Mouse (Mus musculus) midbrain, postnatal 0 days (tissue): ENCODE results near the gene Ltb. TPM values are rescaled to one million over a fixed set of nuclear protein-coding genes. Genes with fewer than 3 reads are reported as not detected.

Source experiments
- ATAC-seq: fragments of 200-750 bp; cut with Nextera tagmentation; 2 replicates; pipeline ENCODE4 v1.8.0; 2017; ENCODE audit warnings: moderate number of reproducible peaks, mild to moderate bottlenecking, moderate TSS enrichment, moderate library complexity; ENCODE audit not compliant: low FRiP score
- DNase-seq: peaks from one replicate; pipeline ENCODE4 v3.0.0-alpha.2; 2015; ENCODE audit warnings: low spot score
- H3K27ac ChIP-seq: fragments of 300-500 bp; sonication (generic); 2 replicates; pipeline ENCODE4 v1.5.1; 2014; ENCODE audit warnings: low read depth, mild to moderate bottlenecking, low read length, mixed read lengths
- H3K27me3 ChIP-seq: fragments of 300-500 bp; sonication (generic); 2 replicates; pipeline ENCODE4 v1.6.1; 2014; ENCODE audit warnings: low read length, control low read depth, mixed read lengths; ENCODE audit not compliant: insufficient read depth
- H3K36me3 ChIP-seq: fragments of 300-500 bp; sonication (generic); 2 replicates; pipeline ENCODE4 v1.6.1; 2014; ENCODE audit warnings: low read length, control low read depth, mixed read lengths; ENCODE audit not compliant: insufficient read depth
- H3K4me1 ChIP-seq: fragments of 300-500 bp; sonication (generic); 2 replicates; pipeline ENCODE4 v1.6.1; 2014; ENCODE audit warnings: mild to moderate bottlenecking, control low read depth, antibody characterized with exemption, low read length, mixed read lengths; ENCODE audit not compliant: insufficient read depth
- H3K4me2 ChIP-seq: fragments of 300-500 bp; sonication (generic); 2 replicates; pipeline ENCODE4 v1.6.1; 2014; ENCODE audit warnings: low read depth, mild to moderate bottlenecking, low read length, mixed read lengths; ENCODE audit not compliant: poor library complexity, severe bottlenecking
- H3K4me3 ChIP-seq: fragments of 300-500 bp; sonication (generic); 2 replicates; pipeline ENCODE4 v1.5.1; 2014; ENCODE audit warnings: low read depth, mild to moderate bottlenecking, low read length, moderate library complexity
- H3K9ac ChIP-seq: fragments of 300-500 bp; sonication (generic); replicated peaks from 2 replicates; pipeline ENCODE4 v1.6.1; 2014; ENCODE audit warnings: mild to moderate bottlenecking, low read length, moderate library complexity, mixed read lengths; ENCODE audit not compliant: poor library complexity, severe bottlenecking
- H3K9me3 ChIP-seq: fragments of 300-500 bp; sonication (generic); 2 replicates; pipeline ENCODE4 v1.6.1; 2016; ENCODE audit warnings: low read length, control low read depth
- CTCF ChIP-seq: IDR thresholded peaks from 2 replicates; pipeline ENCODE4 v1.5.1; 2016; ENCODE audit warnings: antibody characterized with exemption, mild to moderate bottlenecking
- WGBS: fragments of 180-500 bp; shearing (Covaris S2); extraction: QIAGEN DNeasy Blood & Tissue Kit; methylation state at CpG from one replicate; pipeline ENCODE4 v1.1.7; 2014; 5-methylcytosine and 5-hydroxymethylcytosine counted together
- polyA plus RNA-seq: library from polyadenylated mRNA; unstranded; fragments of >200 nt; fragmentation: Nextera tagmentation; extraction: Ambion mirVana; gene quantifications from 2 replicates; pipeline ENCODE4 v1.2.1, GENCODE M21; 2015
- total RNA-seq: library from RNA; depleted of rRNA; stranded (reverse); fragments of >200 nt; gene quantifications from 2 replicates; pipeline ENCODE4 v1.2.3, GENCODE M21; 2014; rRNA removed

Ltb gene
- total RNA-seq (1.4 and 2.1 TPM in 2 replicates), polyA plus RNA-seq (1.0 and 1.6 TPM in 2 replicates)

GRCm38 (mm10) chr17:35193881-35194843, at the start of gene Ltb:
Gene Ltb, plus strand, starts transcription at chr17:35194439.
- ATAC-seq (no peak), DNase-seq (no peak)
- Histone ChIP-seq H3K36me3 (no peaks in the 10 kb centered on the region), H3K27me3 (peaks cover 14% of the 10 kb centered on the region), H3K4me1 (no peaks in the 10 kb centered on the region), H3K27ac (no peak within 1 kb of the TSS), H3K9ac (no peak within 1 kb of the TSS), H3K9me3 (no peaks in the 10 kb centered on the region), H3K4me3 (peak within 1 kb of the TSS; percentile 40; the same call in 1 of the 2 replicates), H3K4me2 (peak within 1 kb of the TSS; percentile 59)
- TF ChIP-seq CTCF = no peak
- WGBS = 80% methylated on average over 28 of the region's 28 CpGs

GRCm38 (mm10) chr17:35146139-35146538, 48.1 kb upstream of the Ltb start:
- no peaks in the 10 kb centered on the region for H3K4me1 ChIP-seq
- no peak overlapping the region for H3K27ac ChIP-seq
- no peak for TF ChIP-seq CTCF
- ATAC-seq (no peak), DNase-seq (no peak)
- H3K9me3 ChIP-seq = no peaks in the 10 kb centered on the region
- no peak overlapping the region for H3K4me3 ChIP-seq
- no peaks in the 10 kb centered on the region for H3K27me3 ChIP-seq
- no peak overlapping the region; the same call in 1 of the 2 replicates for H3K9ac ChIP-seq
- 87% methylated on average over 5 of the region's 5 CpGs for WGBS
- H3K4me2 ChIP-seq = no peak overlapping the region
- peaks cover 83% of the 10 kb centered on the region for H3K36me3 ChIP-seq

GRCm38 (mm10) chr17:35147348-35147747, 46.9 kb upstream of the Ltb start:
- H3K9ac ChIP-seq = no peak overlapping the region
- no peak for ATAC-seq
- WGBS = 56% methylated on average over 3 of the region's 3 CpGs

GRCm38 (mm10) chr17:35147922-35148639, 46.2 kb upstream of the Ltb start:
- H3K9me3 ChIP-seq = no peaks in the 10 kb centered on the region
- H3K4me1 ChIP-seq = no peaks in the 10 kb centered on the region
- no peak overlapping the region; the same call in 1 of the 2 replicates for H3K27ac ChIP-seq
- ATAC-seq (no peak), DNase-seq (no peak)
- no peak overlapping the region for H3K9ac ChIP-seq
- H3K4me3 ChIP-seq = no peak overlapping the region
- H3K27me3 ChIP-seq = no peaks in the 10 kb centered on the region
- TF ChIP-seq CTCF = no peak
- no peak overlapping the region for H3K4me2 ChIP-seq
- WGBS = 61% methylated on average over 5 of the region's 5 CpGs
- H3K36me3 ChIP-seq = peaks cover 81% of the 10 kb centered on the region

More at GRCm38 (mm10) chr17:35147348-35147747, 46.9 kb upstream of the Ltb start:
- H3K4me1 ChIP-seq = no peaks in the 10 kb centered on the region
- H3K27ac ChIP-seq = no peak overlapping the region
- H3K9me3 ChIP-seq = no peaks in the 10 kb centered on the region
- no peak for TF ChIP-seq CTCF
- H3K27me3 ChIP-seq = no peaks in the 10 kb centered on the region
- H3K4me3 ChIP-seq = no peak overlapping the region
- no peak overlapping the region for H3K4me2 ChIP-seq
- peaks cover 81% of the 10 kb centered on the region for H3K36me3 ChIP-seq
- DNase-seq = no peak

GRCm38 (mm10) chr17:35152121-35152520, 42.1 kb upstream of the Ltb start:
- Histone ChIP-seq H3K4me1 (no peaks in the 10 kb centered on the region), H3K36me3 (peaks cover 80% of the 10 kb centered on the region), H3K4me3 (no peak overlapping the region), H3K27me3 (no peaks in the 10 kb centered on the region), H3K4me2 (no peak overlapping the region), H3K9me3 (no peaks in the 10 kb centered on the region), H3K9ac (no peak overlapping the region), H3K27ac (no peak overlapping the region)
- no peak for TF ChIP-seq CTCF
- no peak for DNase-seq
- no peak for ATAC-seq
- WGBS = 95% methylated on average over 4 of the region's 4 CpGs

- no peak for TF ChIP-seq CTCF
- Histone ChIP-seq H3K27me3 (no peaks in the 10 kb centered on the region), H3K9me3 (no peaks in the 10 kb centered on the region), H3K27ac (no peak overlapping the region), H3K9ac (no peak overlapping the region), H3K4me2 (no peak overlapping the region), H3K4me1 (no peaks in the 10 kb centered on the region), H3K4me3 (no peak overlapping the region), H3K36me3 (peaks cover 85% of the 10 kb centered on the region)
- 87% methylated on average over 9 of the region's 9 CpGs for WGBS
- DNase-seq (no peak), ATAC-seq (no peak)
These were observed 41.2 kb upstream of the Ltb start for GRCm38 (mm10) chr17:35153077-35153476.
